Mouse (Mus musculus): ENCODE data around the gene Gucy1b1.
A peak's percentile ranks its signal among the peaks of the same experiment; 100 is the strongest.

Gene Gucy1b1

DNA sequence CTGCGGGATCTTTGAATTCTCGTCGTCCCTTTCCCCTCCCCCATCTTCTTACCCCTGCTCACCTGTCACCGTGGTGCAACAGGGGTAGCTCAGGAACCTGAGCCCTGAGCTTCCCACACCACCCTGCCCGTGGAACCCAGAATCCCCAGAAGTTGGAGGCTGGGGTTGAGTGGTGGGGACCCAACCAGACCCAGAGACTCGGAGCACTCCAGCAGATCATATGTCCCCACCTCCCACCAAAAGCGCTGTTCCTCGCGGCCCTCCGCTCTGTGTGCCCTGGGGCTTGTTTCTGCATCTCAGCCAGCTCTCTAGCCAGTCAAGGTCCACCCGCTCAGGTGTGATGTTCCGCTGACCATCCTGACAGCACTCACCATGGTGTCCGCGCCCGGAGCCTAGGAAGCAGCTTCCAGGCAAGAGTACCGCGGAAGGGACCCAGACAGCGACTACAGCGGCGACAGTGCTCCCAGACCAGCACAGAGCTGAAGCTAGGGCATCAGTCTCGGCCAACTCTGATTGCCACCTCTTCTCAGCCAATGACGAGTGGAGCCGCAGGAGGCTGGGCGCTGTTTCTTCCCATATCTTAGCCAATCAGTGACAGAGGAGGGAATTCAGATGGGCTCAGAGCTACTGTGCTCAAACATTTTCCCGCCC lies at the start of gene Gucy1b1:
TSS of gene Gucy1b1 (minus strand) at position 489 of the 651 bp plus-strand sequence.
- DNase-seq (ENCODE audit: low read depth in 2 of 2, low spot score in 2 of 2) = peak; percentile 27 to 41

DNA sequence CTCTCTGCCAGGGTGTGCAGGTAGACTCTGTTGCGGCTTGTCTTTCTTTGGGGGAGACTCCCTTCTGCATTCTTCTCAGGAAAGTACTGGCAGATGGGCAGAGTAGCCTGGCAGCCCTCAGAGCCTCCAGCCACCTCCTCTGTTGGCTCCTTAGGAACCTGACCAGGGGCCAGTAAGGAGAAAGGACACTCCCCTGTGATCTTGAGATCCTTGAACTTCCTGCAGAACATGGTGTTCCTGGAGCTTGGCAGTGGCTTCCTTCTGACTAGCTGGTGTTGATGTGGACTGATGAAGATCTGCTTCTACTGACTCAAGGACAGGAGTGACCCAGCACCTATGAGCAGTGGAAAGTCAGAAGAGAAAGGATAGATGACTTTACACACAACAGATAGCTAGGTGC lies 44.4 kb upstream of the Gucy1b1 start:
- no peak for DNase-seq (ENCODE audit: low read depth in 2 of 2, low spot score in 2 of 2)

DNA sequence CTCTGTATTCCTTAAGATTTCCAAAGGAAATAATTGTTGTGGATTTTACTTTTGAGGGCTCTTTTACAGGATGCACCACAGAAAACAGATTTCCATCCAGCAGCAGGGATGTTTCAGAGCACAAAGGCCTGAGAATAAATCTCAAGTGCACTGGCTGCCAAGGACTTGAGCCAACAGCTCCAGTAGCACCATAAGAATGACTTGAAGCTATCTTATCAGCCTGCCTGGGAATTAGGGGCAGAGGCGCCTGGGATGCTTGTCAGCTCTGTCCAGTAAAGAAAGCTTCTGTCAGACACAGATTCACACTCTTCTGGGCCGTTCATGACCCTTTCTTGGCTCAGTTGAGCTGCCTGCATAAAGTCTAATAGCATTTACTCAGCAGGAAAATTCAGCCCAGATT lies 38.0 kb upstream of the Gucy1b1 start:
- DNase-seq (ENCODE audit: low read depth in 2 of 2, low spot score in 2 of 2) = no peak

DNA sequence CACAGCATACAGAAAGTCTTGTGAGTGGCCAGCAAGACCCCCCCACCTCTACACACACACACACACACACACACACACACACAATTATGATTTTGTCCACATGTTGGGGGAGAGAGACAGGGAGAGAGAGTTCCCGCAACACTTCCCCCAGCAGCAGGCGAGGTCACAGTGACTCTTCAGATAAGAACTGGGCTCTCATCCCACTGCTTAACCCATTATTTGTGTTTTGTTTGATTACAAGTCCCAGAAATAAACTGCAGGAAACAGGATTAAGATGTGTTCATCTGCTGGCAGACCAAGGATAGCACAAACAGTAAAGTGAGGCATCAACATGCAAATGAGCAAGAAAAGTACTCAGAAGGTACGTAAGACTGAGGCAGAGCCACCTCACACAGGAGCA lies 37.5 kb upstream of the Gucy1b1 start:
- DNase-seq (ENCODE audit: low read depth in 2 of 2, low spot score in 2 of 2) = no peak

DNA sequence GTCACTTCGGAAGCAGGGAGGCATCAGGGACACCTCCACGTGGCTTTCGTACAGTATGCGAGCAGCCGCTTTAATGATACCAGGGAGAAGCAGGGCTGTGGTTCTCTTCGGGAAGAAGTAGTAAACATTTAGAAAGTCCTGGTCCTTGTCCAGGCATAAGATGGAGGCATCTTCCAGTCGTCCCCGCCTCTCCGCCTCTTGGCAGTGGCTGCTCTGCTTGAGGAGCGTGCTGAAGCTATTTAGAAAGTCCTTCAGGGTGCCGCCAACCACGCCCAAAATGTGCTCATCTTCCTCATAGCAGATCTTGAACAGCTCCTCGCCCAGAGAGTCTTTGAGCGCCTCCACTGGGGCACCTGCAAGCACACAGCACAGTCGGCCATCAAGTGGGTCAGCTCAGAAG lies 34.5 kb upstream of the Gucy1b1 start:
- no peak for DNase-seq (ENCODE audit: low read depth in 2 of 2, low spot score in 2 of 2)

DNA sequence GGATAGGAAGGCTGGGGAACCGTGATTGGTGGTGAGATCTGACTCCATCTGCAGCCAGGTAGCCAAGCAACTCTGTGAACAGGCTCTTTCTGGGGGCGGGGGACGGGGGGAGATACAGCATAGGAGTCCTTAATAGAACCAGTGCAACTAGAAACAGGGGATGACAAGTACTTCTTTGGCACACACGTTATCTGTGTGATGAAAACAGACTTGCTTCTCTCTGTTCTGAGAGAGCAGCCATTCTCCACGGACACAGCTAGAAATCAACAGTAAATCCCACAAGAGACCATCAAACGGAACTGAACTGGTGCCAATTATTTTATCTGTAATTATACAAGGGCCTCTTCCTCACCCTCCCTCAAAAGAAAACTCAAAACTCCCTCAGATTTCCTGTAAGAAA lies 29.7 kb upstream of the Gucy1b1 start:
- no peak for DNase-seq (ENCODE audit: low read depth in 2 of 2, low spot score in 2 of 2)

DNA sequence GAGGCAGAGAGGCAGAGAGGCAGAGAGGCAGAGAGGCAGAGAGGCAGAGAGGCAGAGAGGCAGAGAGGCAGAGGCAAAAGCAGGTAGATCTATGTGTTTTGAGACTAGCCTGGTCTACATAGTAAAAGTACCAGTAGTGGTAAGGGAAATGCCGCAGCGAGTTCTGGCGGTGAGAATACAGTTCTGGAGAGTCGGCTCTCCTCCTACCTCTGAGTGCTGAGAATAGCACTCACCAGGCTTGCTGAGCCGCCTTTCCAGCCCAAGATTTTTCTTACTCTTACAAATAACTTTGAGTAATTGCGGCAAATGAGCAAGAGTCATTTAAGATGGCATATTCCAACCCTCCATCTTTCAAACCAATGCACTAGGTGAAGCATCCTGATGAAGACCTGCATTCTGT lies 24.6 kb upstream of the Gucy1b1 start:
- DNase-seq (ENCODE audit: low read depth in 2 of 2, low spot score in 2 of 2) = no peak

DNA sequence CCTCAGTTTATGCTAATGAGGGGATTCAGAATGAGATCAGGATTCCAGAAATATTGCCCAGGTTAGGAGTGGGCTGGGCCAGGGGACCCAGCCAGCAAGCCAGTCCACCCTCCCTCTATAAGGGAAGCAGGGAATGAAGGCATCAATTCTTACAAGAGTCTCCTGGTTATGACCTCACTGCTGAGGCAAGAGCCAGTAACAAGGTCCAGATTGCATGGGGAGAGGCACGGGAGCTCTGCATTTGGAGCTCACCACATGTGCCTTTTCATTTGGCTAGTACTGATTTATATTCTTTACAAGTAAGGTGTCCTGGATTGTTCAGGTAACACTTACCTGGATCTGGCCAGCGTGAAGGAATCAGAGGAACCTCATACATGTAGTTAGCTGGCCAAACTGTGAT lies 22.3 kb upstream of the Gucy1b1 start:
- no peak for DNase-seq (ENCODE audit: low read depth in 2 of 2, low spot score in 2 of 2)

DNA sequence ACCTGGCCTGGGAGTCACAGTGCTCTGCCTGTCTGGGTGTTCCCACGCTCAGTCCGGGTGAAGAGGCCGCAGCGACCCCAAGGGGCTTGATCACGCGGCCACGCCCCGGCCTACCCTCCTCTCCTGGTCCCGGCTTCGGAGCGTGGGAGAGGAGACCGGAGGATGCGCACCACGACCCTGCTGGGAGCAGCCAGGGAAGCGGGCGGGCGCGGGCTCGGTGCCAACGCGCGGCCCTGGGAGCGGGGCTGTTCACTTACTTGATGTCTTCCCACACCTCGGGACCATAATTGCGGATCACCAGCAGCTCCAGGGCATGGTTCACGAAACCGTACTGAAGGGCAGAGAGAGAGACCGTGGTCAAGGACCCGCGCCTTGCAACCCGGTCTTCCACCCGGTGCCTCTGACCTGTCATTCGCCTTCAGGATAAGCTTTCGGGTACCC lies 728 bp downstream of the Gucy1b1 start:
- DNase-seq (ENCODE audit: low read depth in 2 of 2, low spot score in 2 of 2) = peak; percentile 1 to 6

DNA sequence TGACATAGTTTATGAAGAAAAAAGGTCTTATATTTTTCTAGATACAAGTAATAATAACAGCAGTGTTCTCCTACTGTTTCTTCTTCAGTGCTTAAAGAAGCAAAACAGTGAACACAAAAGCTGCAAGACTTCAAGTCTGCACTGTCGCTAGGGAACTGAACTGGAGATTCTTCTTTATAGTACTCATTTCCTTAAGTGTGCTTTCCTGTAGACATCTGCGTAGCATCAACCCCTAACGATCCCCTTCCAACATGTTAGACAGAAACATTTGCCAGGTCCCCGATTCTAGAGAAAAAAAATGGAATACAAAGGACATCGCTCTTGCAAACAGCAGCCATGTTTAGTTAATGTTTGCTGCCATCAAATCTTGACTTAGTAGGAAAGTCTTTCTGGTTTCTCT lies 6.7 kb downstream of the Gucy1b1 start:
- DNase-seq (ENCODE audit: low read depth in 2 of 2, low spot score in 2 of 2) = no peak

DNA sequence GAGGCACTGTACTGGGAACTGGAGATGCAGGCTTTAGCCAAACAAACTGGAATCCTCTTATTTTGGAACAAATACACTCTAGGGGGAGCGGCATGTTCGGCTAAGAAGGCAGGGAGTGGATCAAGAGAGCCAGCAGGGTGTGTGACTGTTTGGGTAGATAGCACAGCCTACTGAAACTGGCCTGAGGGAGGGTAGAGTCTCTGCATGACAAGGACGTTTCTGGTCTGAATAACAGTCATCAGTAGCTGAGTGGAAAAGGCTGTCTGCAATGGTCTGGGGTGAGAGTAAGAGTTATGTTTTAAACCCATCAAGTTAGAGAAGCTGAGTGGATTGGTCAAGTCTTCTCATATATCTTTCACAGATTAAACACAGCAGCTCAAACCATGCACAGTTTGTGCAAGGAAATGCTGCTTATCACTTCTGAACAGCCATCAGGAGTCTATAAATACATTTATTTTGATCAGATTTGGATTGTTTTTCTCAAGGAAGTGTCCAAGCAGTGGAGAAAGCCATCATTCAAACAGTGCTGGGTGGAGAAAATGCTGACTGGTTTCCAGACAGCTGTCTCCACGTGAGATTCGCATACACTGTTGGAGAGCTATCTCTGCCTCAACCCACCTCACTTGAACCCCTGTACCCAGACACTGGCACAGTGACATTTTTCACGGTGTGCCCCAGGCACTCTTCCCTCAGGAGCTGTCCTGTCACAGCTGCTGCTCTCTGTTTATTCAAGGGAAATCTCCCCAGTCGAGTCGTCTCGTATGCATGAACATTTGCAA lies 12.9 kb downstream of the Gucy1b1 start:
- no peak for DNase-seq (ENCODE audit: low read depth in 2 of 2, low spot score in 2 of 2)

DNA sequence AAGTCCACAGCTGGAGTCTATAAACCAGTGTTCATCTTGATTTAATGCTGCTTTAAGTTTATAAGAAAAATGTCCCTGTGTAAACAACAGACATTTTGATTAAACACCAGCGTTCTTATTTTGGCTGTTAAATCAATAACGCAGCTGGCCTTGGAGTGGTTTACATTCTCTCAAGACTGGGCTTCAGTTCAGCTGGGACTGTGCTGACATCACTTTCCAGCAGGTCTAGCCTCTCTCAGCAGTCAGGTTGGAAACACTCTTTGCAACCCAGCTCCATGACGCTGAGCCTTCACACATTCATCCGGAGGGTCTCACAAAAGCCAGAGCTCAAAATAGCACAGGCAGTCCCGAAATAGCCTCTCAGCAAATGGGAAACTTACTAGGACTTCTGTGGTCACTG lies 17.3 kb downstream of the Gucy1b1 start:
- DNase-seq (ENCODE audit: low read depth in 2 of 2, low spot score in 2 of 2) = no peak

DNA sequence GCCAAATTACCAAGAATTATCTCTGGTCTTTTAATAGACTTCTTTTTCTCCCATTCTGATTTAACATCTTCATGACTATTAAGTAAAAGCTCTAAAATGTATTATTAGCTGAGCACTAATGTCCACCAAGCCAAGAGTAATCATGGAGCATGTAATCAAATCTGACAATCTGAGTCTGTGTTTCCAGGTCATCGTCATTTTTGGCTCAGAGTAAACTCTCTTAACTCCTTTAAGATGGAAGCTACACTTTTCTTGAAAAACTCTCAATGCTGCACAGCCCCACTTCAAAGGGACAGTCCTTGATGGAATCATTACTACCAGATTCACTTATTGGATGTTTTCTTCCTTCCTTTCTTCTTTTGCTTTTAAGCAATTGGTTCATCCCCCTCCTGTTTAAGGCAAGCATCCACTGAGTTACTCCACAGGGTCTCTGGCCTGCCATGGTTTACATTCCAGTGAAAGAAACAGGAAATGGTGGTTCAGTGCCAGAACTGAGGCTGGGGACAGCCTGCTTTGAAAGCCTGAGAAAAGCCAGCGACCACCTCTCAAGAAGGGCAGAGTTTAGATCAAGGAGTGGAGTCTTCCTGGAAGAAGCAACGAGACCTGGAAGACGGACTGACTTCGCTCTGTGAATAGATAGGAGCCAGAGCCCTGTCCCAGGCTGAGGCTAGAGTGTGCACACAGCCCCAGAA lies 20.1 kb downstream of the Gucy1b1 start:
- no peak for DNase-seq (ENCODE audit: low read depth in 2 of 2, low spot score in 2 of 2)

DNA sequence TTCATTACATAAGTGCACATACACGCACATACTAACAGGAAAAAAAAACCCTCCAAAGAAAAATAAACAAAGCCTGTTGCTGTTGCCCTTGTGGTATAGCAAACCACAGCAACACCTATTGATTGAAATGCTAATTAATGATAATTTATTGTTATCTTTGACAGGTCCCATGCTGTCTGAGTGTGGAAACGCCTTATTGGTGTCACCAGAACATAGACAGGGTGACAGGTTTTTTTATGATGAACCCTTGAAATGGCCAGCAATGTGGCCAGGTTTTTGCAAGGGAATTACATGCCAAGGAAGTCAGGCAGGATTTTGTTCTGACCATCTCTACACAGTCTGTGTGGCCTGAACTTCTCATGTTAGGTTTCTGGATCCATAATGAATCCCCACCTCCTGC lies 22.5 kb downstream of the Gucy1b1 start:
- DNase-seq (ENCODE audit: low read depth in 2 of 2, low spot score in 2 of 2) = no peak

DNA sequence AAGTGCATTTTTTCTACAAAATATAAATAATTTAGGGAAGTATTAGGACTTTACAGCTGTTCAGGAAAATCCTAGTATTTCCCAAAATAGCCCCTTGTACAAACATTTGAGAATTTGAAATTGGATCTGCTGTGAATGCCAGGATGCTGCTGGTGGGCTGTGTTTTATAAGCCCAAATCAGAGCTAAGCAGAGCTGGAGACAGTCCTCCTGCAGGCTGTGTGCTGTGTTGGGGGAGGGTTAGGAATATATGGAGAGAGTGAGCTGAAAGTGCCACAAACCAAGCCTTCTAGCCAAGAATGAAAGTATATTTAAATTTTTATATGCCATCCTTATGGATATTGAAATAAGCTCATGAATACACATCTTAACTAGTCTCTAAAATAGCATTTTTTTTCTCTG lies 23.0 kb downstream of the Gucy1b1 start:
- no peak for DNase-seq (ENCODE audit: low read depth in 2 of 2, low spot score in 2 of 2)

DNA sequence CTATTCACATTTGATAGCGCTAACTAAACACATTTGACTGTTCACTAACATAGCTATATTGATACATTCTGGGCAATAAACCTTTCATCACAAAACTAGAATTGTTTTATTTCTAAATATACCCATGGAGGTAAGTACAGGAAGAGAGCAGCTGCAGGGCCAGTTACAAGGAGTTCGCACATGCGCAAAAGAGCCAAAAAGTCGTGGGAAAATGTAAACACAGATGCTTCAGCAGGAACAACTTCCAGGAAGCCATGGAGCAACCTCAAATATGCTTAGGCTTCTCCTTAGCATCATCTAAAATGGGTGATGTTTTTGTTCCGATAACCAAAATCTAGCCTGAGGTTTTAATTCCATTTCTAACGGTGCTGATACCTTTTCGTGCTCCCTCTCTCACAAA lies 25.8 kb downstream of the Gucy1b1 start:
- DNase-seq (ENCODE audit: low read depth in 2 of 2, low spot score in 2 of 2) = no peak

DNA sequence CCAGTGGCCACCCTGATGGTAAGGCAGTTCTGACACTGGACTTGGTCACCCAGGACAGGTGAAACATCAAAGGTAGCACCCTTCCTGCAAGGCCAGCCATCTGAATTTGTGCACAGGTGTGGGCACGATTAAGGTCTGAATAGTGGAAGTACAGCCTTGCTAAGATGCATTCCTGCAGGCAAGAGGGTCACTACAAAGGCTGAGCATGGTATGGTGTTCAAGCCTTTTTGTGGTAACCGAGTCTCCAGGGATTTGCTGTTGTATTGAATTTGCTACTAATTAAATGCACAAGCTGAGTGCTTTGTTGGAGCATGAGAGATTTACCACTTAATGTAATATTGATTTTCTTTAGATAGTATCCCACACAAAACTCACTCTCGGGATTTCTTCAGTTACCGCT lies 26.4 kb downstream of the Gucy1b1 start:
- no peak for DNase-seq (ENCODE audit: low read depth in 2 of 2, low spot score in 2 of 2)

DNA sequence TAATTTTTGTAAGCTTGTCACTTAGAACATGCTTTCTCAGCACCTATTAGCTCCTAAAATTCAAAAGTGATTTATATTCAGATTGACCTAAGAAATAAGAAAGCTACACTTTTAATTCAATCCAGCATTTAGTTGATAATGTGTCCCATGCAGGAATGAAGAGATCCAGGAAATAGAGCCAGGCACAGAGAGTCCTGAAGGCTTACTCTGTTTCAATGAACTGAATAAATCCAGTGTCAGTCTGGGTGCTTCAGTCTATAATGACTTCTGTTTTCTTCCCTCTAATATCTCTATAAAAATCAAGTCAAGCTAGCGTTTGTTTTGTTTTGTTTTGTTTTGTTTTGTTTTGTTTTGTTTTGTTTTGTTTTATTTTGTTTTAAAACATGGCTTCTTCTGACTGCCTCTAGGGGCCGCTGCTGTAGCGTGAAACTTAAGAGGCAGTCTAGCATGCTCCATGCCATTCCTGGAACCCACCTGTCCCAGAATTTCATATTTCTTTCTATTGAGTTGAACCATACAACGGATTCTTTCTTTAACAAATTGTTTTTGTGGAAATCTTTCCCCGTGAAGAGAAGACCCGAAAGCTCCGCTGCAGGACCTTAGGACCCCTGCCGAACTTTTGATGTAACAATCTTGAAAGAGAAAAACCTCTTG lies 27.3 kb downstream of the Gucy1b1 start:
- DNase-seq (ENCODE audit: low read depth in 2 of 2, low spot score in 2 of 2) = no peak

DNA sequence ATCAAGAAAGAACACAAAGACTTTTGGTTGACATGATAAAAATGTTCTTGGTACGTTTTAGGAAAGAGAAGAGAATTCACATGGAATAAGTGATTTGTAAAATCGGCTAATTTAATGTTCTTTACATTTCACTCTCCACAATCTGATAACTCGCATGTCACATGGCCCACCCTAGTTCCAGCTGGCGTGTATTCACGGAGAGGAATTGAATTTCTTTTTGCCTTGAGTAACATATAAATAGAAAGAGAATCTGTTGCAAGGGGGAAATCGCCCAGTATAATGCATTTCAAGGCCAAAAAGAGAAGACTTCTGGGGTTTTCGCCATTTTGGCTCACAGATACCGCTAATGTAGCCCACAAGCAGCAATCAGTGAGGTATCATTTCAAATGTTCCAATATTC lies 28.4 kb downstream of the Gucy1b1 start:
- no peak for DNase-seq (ENCODE audit: low read depth in 2 of 2, low spot score in 2 of 2)

DNA sequence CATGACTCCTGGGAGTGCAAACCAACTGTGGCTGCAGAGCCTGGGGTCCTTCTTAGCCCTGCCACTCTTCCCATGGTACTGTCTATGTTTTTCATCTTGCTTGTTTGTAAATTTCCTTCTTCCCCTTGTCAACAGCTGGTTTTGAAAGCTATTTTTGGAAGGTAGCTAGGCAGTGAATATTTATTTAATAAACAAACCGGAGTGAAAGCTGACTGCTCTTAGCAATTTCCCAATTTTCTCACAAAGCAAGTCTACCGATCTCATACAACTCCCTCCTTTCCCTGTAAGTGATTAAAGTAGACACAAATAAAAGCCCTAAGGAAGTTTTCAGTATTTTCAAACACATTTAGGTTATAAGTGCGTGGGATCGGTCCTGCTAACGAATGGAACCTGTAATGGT lies 29.6 kb downstream of the Gucy1b1 start:
- no peak for DNase-seq (ENCODE audit: low read depth in 2 of 2, low spot score in 2 of 2)

DNA sequence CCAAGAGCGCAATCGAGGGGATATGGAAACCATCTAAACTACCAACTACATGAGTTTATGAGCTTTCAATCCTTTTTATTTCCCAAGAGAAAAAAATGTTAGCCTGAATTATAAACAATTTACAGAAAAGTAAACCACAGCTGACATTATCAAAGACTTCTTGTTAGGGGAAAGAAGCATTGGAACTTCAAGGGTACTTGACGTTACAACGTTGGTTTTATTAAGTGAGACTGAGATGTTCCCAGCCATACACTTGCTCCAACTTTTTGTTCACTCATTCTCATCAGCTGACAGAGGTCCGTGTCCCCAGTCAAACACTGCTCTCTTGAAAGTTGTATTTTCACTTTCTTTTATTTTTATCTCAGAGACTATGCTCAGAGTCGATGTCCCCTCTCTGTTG lies 30.8 kb downstream of the Gucy1b1 start:
- DNase-seq (ENCODE audit: low read depth in 2 of 2, low spot score in 2 of 2) = no peak
